Mouse (Mus musculus) retina, postnatal 1 day (tissue): Measurements from ENCODE around the gene Ptgs1.

Experiments used
- DNase-seq: peaks from one replicate; pipeline ENCODE4 v3.0.0-alpha.2; 2012

The Ptgs1 gene

GRCm38 (mm10) chr2:36252505-36252904 is 22.3 kb downstream of the Ptgs1 start:
- no peak for DNase-seq

GRCm38 (mm10) chr2:36254445-36254844 is 24.2 kb downstream of the Ptgs1 start:
- no peak for DNase-seq

- no peak for DNase-seq
These were observed 26.7 kb downstream of the Ptgs1 start for GRCm38 (mm10) chr2:36256931-36257330.

GRCm38 (mm10) chr2:36259382-36259781 is 29.2 kb downstream of the Ptgs1 start:
- no peak for DNase-seq

- DNase-seq: no peak
These were observed 29.7 kb downstream of the Ptgs1 start for GRCm38 (mm10) chr2:36259798-36260540.

- DNase-seq: no peak
These were observed 31.8 kb downstream of the Ptgs1 start for GRCm38 (mm10) chr2:36262025-36262424.

GRCm38 (mm10) chr2:36269458-36269857 is 39.2 kb downstream of the Ptgs1 start:
- no peak for DNase-seq

- no peak for DNase-seq
These were observed 40.0 kb downstream of the Ptgs1 start for GRCm38 (mm10) chr2:36270186-36270585.

- DNase-seq: no peak
These were observed 40.9 kb downstream of the Ptgs1 start for GRCm38 (mm10) chr2:36271085-36271484.

- no peak for DNase-seq
These were observed 42.2 kb downstream of the Ptgs1 start for GRCm38 (mm10) chr2:36272288-36272950.

- DNase-seq: peak; percentile 91
These were observed 46.2 kb downstream of the Ptgs1 start for GRCm38 (mm10) chr2:36276454-36276853.

- no peak for DNase-seq
These were observed 48.5 kb downstream of the Ptgs1 start for GRCm38 (mm10) chr2:36278760-36279159.

- no peak for DNase-seq
These were observed 50.9 kb downstream of the Ptgs1 start for GRCm38 (mm10) chr2:36281138-36281537.

GRCm38 (mm10) chr2:36282301-36282700 is 52.1 kb downstream of the Ptgs1 start:
- no peak for DNase-seq
